Mouse (Mus musculus): ENCODE measurements around the gene Tarbp1.

Tarbp1 gene

DNA sequence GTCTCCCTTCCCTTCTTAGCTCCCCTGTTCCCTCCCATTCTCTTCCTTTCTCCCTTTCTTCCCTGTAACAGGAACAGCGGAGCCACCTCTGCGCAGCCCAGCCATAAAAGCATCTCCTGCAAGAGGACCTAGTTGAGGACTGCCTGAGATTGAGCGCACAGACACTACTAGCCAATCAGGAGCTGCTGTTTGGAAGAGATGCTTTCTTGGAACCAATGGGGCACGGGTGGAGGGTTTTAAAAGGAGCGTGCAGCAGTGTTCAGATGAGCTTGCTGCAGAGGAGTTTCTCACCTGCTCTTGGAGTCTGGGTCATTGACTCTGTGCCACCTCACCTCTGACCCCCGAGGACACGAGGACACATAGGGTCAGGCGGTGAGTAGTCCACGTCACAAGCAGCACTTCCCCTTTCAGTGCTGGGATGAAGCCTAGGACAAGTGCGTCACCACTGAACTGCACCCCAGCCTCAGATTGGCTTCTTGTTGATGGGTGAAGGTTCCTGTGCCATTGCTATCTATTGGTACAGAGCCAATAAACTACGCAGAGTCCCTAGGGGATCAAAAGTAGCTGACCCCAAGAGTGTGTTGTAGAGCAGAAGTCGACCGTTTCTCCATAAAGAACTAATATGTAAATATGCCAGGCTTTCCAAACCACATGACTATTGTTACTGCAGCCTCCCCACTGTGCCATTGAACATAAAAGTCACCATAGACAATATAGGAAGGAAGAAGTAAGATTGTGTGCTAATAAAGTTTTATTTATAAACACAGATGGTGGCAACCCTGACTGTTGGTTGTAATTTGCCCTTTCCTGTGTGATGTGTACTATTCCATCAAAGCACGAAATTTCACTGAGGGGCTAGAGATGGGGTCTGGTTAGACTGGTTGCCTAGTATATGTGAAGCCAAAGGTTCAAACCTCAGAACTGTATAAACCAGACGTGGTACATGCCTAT is 19.6 kb upstream of the Tarbp1 start:
- 77% methylated on average over 15 of the region's 15 CpGs for WGBS

- WGBS: 4% methylated on average over 5 of the region's 5 CpGs
Observed at GRCm38 (mm10) chr8:126482938-126483337, 8.1 kb upstream of the Tarbp1 start.

GRCm38 (mm10) chr8:126482348-126482720 is 7.5 kb upstream of the Tarbp1 start:
- 65% methylated on average over 2 of the region's 2 CpGs for WGBS

DNA sequence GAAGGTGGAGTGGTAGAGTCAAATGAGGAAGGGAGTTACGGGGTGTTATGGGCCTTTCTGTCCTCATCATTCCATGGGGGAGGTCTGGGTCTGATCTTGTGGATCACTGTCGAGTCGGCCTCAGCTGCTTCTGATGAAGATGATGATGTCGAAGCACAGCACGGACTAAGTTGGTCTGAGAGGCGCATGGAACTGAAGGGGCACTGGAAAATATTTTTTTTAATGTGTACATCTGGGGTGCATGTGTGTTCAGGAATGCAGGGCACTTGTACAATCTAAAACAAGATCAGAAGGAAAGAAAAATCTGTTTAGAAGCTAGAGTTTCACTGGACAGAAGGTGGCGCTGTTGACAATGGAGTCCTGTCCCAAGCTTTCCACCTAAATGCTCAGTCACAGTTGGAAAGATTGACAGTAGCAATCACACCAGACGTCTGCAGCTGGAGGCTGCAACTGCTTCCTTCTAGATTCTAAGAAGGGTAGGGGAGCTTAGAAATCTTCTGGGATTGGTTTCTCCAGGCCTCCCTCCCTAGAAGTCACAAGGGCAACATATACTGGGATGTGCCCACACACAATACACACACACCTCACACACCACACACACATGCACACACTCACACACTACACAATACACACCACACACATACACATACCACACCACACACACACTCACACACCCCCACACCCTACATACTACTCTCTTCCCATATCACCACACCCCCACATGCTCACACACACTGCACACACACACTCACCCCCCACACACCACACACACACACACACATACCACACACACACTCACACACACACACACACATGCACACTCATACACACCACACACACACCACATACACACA is 6.9 kb upstream of the Tarbp1 start:
- WGBS: 36% methylated on average over 8 of the region's 8 CpGs

GRCm38 (mm10) chr8:126480366-126480765 is 5.5 kb upstream of the Tarbp1 start:
- 81% methylated on average over 2 of the region's 2 CpGs for WGBS

GRCm38 (mm10) chr8:126478714-126479113 is 3.8 kb upstream of the Tarbp1 start:
- WGBS: 65% methylated on average over 3 of the region's 3 CpGs

- 56% methylated on average over 29 of the region's 29 CpGs for WGBS
Observed at GRCm38 (mm10) chr8:126476151-126476855, 1.4 kb upstream of the Tarbp1 start.

GRCm38 (mm10) chr8:126475738-126476137 is 873 bp upstream of the Tarbp1 start:
- WGBS: 60% methylated on average over 8 of the region's 8 CpGs

DNA sequence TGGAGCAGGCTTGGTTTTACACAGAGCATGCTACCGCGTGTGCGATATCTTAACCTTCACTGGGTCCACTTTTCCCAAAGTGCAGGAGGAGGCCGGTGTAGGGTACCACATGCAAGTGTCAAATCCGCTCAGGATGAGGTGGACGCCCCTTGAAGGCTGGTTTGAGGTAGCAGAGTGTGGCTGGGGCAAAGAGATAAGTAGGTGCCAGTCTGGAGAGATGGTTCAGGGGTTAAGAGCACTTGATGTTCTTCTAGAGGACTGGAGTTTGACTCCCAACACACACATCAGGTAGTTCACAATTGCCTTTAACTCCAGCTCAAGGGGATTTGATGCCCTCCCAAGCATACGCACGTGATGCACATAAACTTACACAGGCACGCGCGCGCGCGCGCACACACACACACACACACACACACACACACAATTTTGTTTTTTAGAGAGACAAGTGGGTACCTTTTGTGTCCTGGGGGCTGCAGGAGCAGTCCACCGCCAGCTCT is 1.0 kb downstream of the Tarbp1 start:
- 15% methylated on average over 16 of the region's 16 CpGs for WGBS

GRCm38 (mm10) chr8:126464071-126464470 is 10.8 kb downstream of the Tarbp1 start:
- WGBS: 79% methylated on average over 7 of the region's 7 CpGs

GRCm38 (mm10) chr8:126461735-126462134 is 13.1 kb downstream of the Tarbp1 start:
- 92% methylated on average over 7 of the region's 7 CpGs for WGBS

DNA sequence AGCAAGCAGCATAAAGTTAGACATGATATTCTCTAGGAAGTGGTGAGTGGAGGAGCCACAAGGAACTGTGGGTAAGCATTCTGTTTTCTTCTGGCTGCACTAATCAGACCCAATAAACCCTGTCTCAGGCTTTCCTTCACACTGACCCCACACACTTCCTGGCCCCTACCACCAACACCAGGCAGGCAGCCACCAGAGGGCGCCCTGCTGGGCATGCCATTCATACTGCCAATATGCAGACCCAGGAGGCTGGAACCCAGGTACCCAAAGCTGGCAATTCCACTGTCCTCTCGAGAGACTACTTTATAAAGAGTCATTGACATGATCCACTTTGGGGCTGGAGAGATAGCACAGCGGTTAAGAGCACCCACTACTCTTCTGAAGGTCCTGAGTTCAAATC is 14.6 kb downstream of the Tarbp1 start:
- WGBS: 60% methylated on average over 3 of the region's 3 CpGs

- WGBS: 86% methylated on average over 7 of the region's 7 CpGs
Observed at GRCm38 (mm10) chr8:126455383-126455782, 19.5 kb downstream of the Tarbp1 start.

GRCm38 (mm10) chr8:126451158-126451557 is 23.7 kb downstream of the Tarbp1 start:
- WGBS: 89% methylated on average over 8 of the region's 8 CpGs

GRCm38 (mm10) chr8:126438937-126439336 is 35.9 kb downstream of the Tarbp1 start:
- 57% methylated on average over 2 of the region's 2 CpGs for WGBS

DNA sequence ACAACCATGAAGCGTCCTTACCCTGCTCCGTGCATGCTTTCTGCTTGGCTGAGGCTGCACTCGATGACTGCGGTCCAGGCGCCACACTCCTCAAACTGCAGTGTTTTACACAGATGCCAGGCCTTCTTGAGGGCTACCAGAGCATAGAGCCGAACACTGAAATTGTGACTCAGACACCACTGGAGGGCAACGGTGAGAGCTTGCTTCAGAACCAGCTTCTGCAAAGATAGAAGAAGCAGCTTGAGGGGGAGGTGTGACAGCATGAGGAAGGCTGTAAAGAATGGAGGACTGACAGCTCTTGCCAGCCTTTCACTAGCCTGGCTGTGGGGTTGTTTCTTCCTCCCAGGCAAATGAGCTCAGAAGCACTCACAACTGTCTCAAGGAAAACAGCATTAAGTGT is 41.0 kb downstream of the Tarbp1 start:
- WGBS: 63% methylated on average over 7 of the region's 7 CpGs

DNA sequence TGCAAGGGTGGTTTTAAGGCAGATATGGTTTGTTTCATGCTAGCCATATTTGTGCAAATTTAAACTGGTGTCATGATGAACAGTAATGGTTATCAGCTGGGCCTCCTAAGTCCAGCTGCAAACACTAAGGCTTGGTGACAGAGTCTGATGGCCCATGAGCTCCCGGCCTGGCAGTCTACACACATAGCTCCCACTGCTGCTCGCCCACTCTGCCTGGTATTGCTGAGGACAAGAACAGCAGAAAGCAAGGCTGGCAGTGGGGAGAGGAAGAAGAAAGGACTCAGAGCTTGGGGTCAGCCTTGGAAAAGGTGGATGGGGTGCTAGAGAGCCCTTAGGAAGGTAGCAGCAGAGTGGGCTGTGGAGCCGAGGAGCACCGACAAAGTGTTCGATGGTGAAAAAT is 45.2 kb downstream of the Tarbp1 start:
- 65% methylated on average over 5 of the region's 5 CpGs for WGBS

GRCm38 (mm10) chr8:126424946-126425345 is 49.9 kb downstream of the Tarbp1 start:
- 51% methylated on average over 1 of the region's 1 CpGs for WGBS

DNA sequence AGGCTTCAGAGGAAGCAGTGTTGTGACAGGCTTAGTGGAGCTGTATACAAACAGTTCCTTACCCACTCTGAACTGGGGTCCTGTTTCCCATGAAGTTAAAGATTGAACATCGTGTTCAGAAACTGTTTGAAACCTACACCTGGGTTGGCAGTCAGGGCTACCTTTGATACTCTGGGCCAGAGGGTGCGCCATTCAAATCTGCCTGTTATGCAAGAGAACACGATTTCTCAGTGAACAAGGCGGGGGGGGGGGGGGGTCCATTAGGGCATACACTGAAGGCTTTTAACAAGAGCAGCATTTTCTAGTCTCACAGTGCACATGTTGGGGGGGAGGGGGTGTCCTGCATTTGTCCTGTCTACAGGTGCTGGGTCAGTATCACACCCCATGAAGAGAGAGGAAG is 50.7 kb downstream of the Tarbp1 start:
- WGBS: 83% methylated on average over 4 of the region's 4 CpGs

- 3% methylated on average over 9 of the region's 9 CpGs for WGBS
Observed at GRCm38 (mm10) chr8:126422920-126423300, 52.0 kb downstream of the Tarbp1 start.

DNA sequence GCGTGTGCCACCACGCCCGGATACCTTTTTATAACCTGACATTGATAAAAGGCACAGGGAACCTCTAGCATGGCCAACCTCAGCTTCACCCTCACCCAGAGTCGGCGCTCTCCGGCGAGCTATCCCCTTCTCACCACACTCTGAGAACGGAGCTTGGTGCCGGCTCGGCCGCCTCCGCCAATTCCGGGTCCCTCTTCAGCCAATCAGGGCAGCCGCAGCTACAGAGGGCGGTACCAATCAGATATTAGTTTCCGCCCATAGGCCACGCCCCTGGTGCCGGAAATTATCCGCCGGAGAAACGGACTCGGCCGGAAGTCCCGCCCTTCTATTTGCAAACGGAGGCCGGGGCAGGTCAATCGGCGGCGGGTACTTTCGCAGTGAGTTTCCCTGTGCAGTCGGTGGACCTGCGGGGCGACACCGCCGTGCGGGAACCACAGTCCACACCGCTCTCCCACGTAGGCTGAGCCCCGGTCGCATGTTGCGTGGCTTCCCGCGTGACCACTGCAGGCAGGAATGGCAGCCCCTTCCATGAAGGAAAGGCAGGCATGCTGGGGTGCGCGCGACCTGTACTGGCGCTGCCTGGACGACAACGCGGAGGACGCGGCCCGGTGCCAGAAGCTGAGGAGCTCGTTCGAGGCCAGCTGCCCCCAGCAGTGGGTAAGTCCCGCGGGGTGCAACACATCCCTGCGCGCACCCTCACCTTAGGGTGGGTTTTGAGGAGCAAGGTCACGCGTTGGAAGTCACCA is 52.5 kb downstream of the Tarbp1 start, which contains the start of gene Coa6:
Coa6 (plus strand) TSS at position 342 of the 746 bp plus-strand sequence.
- under 1% methylated on average over 61 of the region's 61 CpGs for WGBS
